Mouse (Mus musculus): ENCODE results near the gene Capn9. TPM values are rescaled to one million over a fixed set of nuclear protein-coding genes. Genes with fewer than 3 reads are reported as not detected.

Capn9 gene
- 0.26 and 0.36 TPM in 2 replicates for polyA plus RNA-seq (2014; fragmentation: Nextera tagmentation; extraction: Ambion mirVana)

GRCm38 (mm10) chr8:124575811-124576210 is at the start of gene Capn9:
Gene Capn9 (plus strand): TSS chr8:124576111.
- ATAC-seq (ENCODE audit: low read depth): no peak
- Histone ChIP-seq H3K4me3 (ENCODE audit: low read depth, low read length) (no peak within 1 kb of the TSS), H3K27ac (ENCODE audit: low read depth, low read length) (no peak within 1 kb of the TSS), H3K4me1 (ENCODE audit: control insufficient read depth, insufficient read depth, low read length) (no peaks in the 10 kb centered on the region), H3K27me3 (ENCODE audit: control insufficient read depth, insufficient read depth, low read length) (no peaks in the 10 kb centered on the region), H3K36me3 (ENCODE audit: control insufficient read depth, insufficient read depth, low read length) (no peaks in the 10 kb centered on the region), H3K9me3 (ENCODE audit: control insufficient read depth, low read length) (no peaks in the 10 kb centered on the region), H3K4me2 (ENCODE audit: low read depth, low read length) (no peak within 1 kb of the TSS), H3K9ac (replicated peaks; ENCODE audit: low read depth, low read length) (no peak within 1 kb of the TSS)
- 95% methylated on average over 8 of the region's 8 CpGs for WGBS

DNA sequence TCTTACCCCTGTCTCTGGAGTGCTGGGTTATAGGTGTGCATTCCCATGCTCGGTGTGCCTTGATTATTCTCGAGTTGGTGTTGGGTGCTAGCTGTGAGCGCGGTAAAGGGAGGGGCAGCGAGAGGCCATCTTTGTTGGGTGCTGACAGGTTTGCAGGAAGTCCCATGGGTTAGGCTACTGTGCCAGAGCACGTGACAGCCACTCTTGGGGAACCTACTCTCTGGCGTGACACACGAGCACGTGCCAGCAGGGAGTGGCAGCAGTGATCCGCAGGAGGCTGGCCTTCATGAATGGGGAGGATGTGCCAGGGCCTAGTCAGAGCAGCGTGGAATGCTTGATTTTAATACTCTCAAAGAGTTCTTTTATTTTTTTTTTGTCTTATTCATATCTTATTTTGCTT is 49.6 kb upstream of the Capn9 start:
- H3K9ac ChIP-seq (replicated peaks; ENCODE audit: low read depth, low read length): no peak overlapping the region
- no peaks in the 10 kb centered on the region for H3K27me3 ChIP-seq (ENCODE audit: control insufficient read depth, insufficient read depth, low read length)
- no peak overlapping the region for H3K4me2 ChIP-seq (ENCODE audit: low read depth, low read length)
- H3K27ac ChIP-seq (ENCODE audit: low read depth, low read length): no peak overlapping the region
- no peak for ATAC-seq (ENCODE audit: low read depth)
- 93% methylated on average over 11 of the region's 11 CpGs for WGBS
- peaks cover 24% of the 10 kb centered on the region for H3K36me3 ChIP-seq (ENCODE audit: control insufficient read depth, insufficient read depth, low read length)
- H3K4me1 ChIP-seq (ENCODE audit: control insufficient read depth, insufficient read depth, low read length): peaks cover 12% of the 10 kb centered on the region
- H3K9me3 ChIP-seq (ENCODE audit: control insufficient read depth, low read length): no peaks in the 10 kb centered on the region
- no peak overlapping the region for H3K4me3 ChIP-seq (ENCODE audit: low read depth, low read length)

GRCm38 (mm10) chr8:124530076-124530475 is 45.8 kb upstream of the Capn9 start:
- no peak overlapping the region for H3K4me3 ChIP-seq (ENCODE audit: low read depth, low read length)
- peaks cover 52% of the 10 kb centered on the region for H3K36me3 ChIP-seq (ENCODE audit: control insufficient read depth, insufficient read depth, low read length)
- H3K9ac ChIP-seq (replicated peaks; ENCODE audit: low read depth, low read length): no peak overlapping the region
- 91% methylated on average over 14 of the region's 14 CpGs for WGBS
- no peaks in the 10 kb centered on the region for H3K27me3 ChIP-seq (ENCODE audit: control insufficient read depth, insufficient read depth, low read length)
- no peaks in the 10 kb centered on the region for H3K9me3 ChIP-seq (ENCODE audit: control insufficient read depth, low read length)
- H3K4me1 ChIP-seq (ENCODE audit: control insufficient read depth, insufficient read depth, low read length): no peaks in the 10 kb centered on the region
- ATAC-seq (ENCODE audit: low read depth): no peak
- no peak overlapping the region for H3K27ac ChIP-seq (ENCODE audit: low read depth, low read length)
- no peak overlapping the region for H3K4me2 ChIP-seq (ENCODE audit: low read depth, low read length)

GRCm38 (mm10) chr8:124530556-124530955 is 45.4 kb upstream of the Capn9 start:
- no peaks in the 10 kb centered on the region for H3K27me3 ChIP-seq (ENCODE audit: control insufficient read depth, insufficient read depth, low read length)
- H3K9me3 ChIP-seq (ENCODE audit: control insufficient read depth, low read length): no peaks in the 10 kb centered on the region
- H3K36me3 ChIP-seq (ENCODE audit: control insufficient read depth, insufficient read depth, low read length): peaks cover 55% of the 10 kb centered on the region
- no peak overlapping the region for H3K27ac ChIP-seq (ENCODE audit: low read depth, low read length)
- H3K4me3 ChIP-seq (ENCODE audit: low read depth, low read length): no peak overlapping the region
- 92% methylated on average over 7 of the region's 7 CpGs for WGBS
- ATAC-seq (ENCODE audit: low read depth): no peak
- no peaks in the 10 kb centered on the region for H3K4me1 ChIP-seq (ENCODE audit: control insufficient read depth, insufficient read depth, low read length)
- no peak overlapping the region for H3K9ac ChIP-seq (replicated peaks; ENCODE audit: low read depth, low read length)
- no peak overlapping the region for H3K4me2 ChIP-seq (ENCODE audit: low read depth, low read length)

- Histone ChIP-seq H3K36me3 (ENCODE audit: control insufficient read depth, insufficient read depth, low read length) (peaks cover 55% of the 10 kb centered on the region), H3K9me3 (ENCODE audit: control insufficient read depth, low read length) (no peaks in the 10 kb centered on the region), H3K4me1 (ENCODE audit: control insufficient read depth, insufficient read depth, low read length) (no peaks in the 10 kb centered on the region), H3K27ac (ENCODE audit: low read depth, low read length) (no peak overlapping the region), H3K27me3 (ENCODE audit: control insufficient read depth, insufficient read depth, low read length) (no peaks in the 10 kb centered on the region), H3K9ac (replicated peaks; ENCODE audit: low read depth, low read length) (no peak overlapping the region), H3K4me2 (ENCODE audit: low read depth, low read length) (no peak overlapping the region), H3K4me3 (ENCODE audit: low read depth, low read length) (no peak overlapping the region)
- ATAC-seq (ENCODE audit: low read depth): no peak
- WGBS: 93% methylated on average over 4 of the region's 4 CpGs
Measured at GRCm38 (mm10) chr8:124530996-124531395, 44.9 kb upstream of the Capn9 start.

DNA sequence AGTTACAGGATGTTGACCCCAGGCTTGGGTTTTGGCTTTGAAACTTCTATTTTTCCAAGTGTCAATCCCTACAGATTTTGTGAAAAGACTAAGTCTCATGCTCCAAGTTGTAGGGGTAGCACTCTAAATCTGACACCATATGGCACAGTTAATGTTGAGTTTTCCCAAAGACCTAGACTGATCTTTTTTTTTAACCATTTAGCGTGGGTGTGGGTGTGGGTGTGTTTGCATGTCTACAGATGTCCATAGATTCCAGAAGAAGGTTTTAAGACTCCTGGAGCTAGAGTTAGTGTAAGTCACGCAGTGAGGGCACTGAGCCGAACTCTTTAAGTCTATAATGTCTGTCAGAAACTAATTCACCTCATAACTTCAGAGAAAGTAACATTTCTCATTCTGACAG is 43.3 kb upstream of the Capn9 start:
- peaks cover 49% of the 10 kb centered on the region for H3K36me3 ChIP-seq (ENCODE audit: control insufficient read depth, insufficient read depth, low read length)
- WGBS: 96% methylated on average over 3 of the region's 3 CpGs
- no peak overlapping the region for H3K4me2 ChIP-seq (ENCODE audit: low read depth, low read length)
- H3K4me3 ChIP-seq (ENCODE audit: low read depth, low read length): no peak overlapping the region
- H3K27me3 ChIP-seq (ENCODE audit: control insufficient read depth, insufficient read depth, low read length): no peaks in the 10 kb centered on the region
- no peak for ATAC-seq (ENCODE audit: low read depth)
- H3K9ac ChIP-seq (replicated peaks; ENCODE audit: low read depth, low read length): no peak overlapping the region
- no peak overlapping the region for H3K27ac ChIP-seq (ENCODE audit: low read depth, low read length)
- no peaks in the 10 kb centered on the region for H3K4me1 ChIP-seq (ENCODE audit: control insufficient read depth, insufficient read depth, low read length)
- no peaks in the 10 kb centered on the region for H3K9me3 ChIP-seq (ENCODE audit: control insufficient read depth, low read length)

- peaks cover 70% of the 10 kb centered on the region for H3K36me3 ChIP-seq (ENCODE audit: control insufficient read depth, insufficient read depth, low read length)
- H3K9me3 ChIP-seq (ENCODE audit: control insufficient read depth, low read length): no peaks in the 10 kb centered on the region
- H3K27me3 ChIP-seq (ENCODE audit: control insufficient read depth, insufficient read depth, low read length): no peaks in the 10 kb centered on the region
- H3K4me2 ChIP-seq (ENCODE audit: low read depth, low read length): no peak overlapping the region
- H3K4me1 ChIP-seq (ENCODE audit: control insufficient read depth, insufficient read depth, low read length): no peaks in the 10 kb centered on the region
- no peak overlapping the region for H3K4me3 ChIP-seq (ENCODE audit: low read depth, low read length)
- H3K9ac ChIP-seq (replicated peaks; ENCODE audit: low read depth, low read length): no peak overlapping the region
- WGBS: 97% methylated on average over 5 of the region's 5 CpGs
- no peak for ATAC-seq (ENCODE audit: low read depth)
- no peak overlapping the region for H3K27ac ChIP-seq (ENCODE audit: low read depth, low read length)
Measured at GRCm38 (mm10) chr8:124535451-124535850, 40.5 kb upstream of the Capn9 start.

DNA sequence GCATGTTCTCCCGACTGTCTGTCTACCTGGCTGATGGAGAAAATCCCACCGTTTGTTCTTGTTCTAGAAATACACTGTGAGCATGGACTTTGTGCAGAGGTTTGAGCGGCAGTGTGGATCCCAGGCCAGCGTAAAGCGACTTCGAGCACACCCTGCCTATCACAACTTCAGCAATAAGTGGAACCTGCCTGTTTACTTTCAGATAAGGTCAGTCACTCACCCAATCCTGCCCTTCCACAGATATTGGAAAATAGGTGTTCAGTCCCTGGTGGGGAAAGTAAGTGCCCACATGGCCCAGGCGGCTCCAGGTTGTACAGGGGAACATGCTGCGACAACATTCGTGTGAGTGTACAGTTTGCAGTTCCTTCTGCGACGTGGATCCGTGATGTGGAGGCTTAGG is 35.0 kb upstream of the Capn9 start:
- H3K36me3 ChIP-seq (ENCODE audit: control insufficient read depth, insufficient read depth, low read length): peaks cover 83% of the 10 kb centered on the region
- no peaks in the 10 kb centered on the region for H3K27me3 ChIP-seq (ENCODE audit: control insufficient read depth, insufficient read depth, low read length)
- no peaks in the 10 kb centered on the region for H3K4me1 ChIP-seq (ENCODE audit: control insufficient read depth, insufficient read depth, low read length)
- no peak overlapping the region for H3K4me2 ChIP-seq (ENCODE audit: low read depth, low read length)
- H3K9me3 ChIP-seq (ENCODE audit: control insufficient read depth, low read length): no peaks in the 10 kb centered on the region
- H3K27ac ChIP-seq (ENCODE audit: low read depth, low read length): no peak overlapping the region
- H3K4me3 ChIP-seq (ENCODE audit: low read depth, low read length): no peak overlapping the region
- no peak for ATAC-seq (ENCODE audit: low read depth)
- no peak overlapping the region for H3K9ac ChIP-seq (replicated peaks; ENCODE audit: low read depth, low read length)
- 96% methylated on average over 12 of the region's 12 CpGs for WGBS

DNA sequence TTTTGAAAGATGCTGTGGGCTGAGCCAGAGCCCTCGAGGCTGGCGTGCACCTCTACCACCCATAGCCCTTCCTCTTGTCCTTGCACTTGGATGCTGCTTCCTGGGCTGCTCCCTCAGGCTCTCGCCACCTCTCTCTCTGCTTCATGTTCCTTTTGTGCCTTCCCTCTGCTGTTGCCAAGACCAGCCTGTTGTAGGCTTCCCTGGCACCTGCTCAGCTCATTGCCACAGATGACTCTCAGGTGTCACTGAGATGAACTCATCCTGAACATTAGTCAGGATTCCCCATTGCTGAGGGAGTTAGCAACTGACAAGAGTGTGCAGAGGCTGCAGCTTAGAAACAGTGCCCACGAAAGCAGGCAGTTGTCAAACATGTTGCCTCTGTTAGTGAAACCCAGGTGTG is 33.9 kb upstream of the Capn9 start:
- no peak for ATAC-seq (ENCODE audit: low read depth)
- H3K9ac ChIP-seq (replicated peaks; ENCODE audit: low read depth, low read length): no peak overlapping the region
- no peaks in the 10 kb centered on the region for H3K9me3 ChIP-seq (ENCODE audit: control insufficient read depth, low read length)
- H3K27me3 ChIP-seq (ENCODE audit: control insufficient read depth, insufficient read depth, low read length): no peaks in the 10 kb centered on the region
- H3K36me3 ChIP-seq (ENCODE audit: control insufficient read depth, insufficient read depth, low read length): peaks cover 92% of the 10 kb centered on the region
- WGBS: 94% methylated on average over 4 of the region's 4 CpGs
- no peak overlapping the region for H3K4me3 ChIP-seq (ENCODE audit: low read depth, low read length)
- no peaks in the 10 kb centered on the region for H3K4me1 ChIP-seq (ENCODE audit: control insufficient read depth, insufficient read depth, low read length)
- H3K4me2 ChIP-seq (ENCODE audit: low read depth, low read length): no peak overlapping the region
- H3K27ac ChIP-seq (ENCODE audit: low read depth, low read length): no peak overlapping the region

DNA sequence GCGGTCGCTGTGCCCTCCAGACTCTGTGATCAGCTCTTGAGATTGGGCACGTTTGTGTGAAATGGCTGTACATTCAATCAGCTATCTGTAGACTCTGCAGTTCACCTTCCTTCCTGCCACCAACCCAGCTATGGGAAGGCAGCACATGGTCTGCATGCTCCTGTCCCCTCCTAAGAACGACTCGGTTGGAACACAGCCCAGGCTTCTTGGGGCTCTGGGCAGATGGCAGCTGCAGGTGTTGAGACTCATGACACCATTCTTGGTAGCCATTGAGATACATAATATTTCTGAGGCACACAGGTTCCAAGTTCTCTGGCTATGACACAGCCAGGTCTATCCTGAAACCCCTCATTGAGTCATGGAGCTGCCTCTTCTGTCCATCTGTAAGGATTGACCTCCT is 32.6 kb upstream of the Capn9 start:
- H3K4me2 ChIP-seq (ENCODE audit: low read depth, low read length): no peak overlapping the region
- no peak for ATAC-seq (ENCODE audit: low read depth)
- no peak overlapping the region for H3K4me3 ChIP-seq (ENCODE audit: low read depth, low read length)
- H3K9ac ChIP-seq (replicated peaks; ENCODE audit: low read depth, low read length): no peak overlapping the region
- H3K36me3 ChIP-seq (ENCODE audit: control insufficient read depth, insufficient read depth, low read length): peaks cover 84% of the 10 kb centered on the region
- no peaks in the 10 kb centered on the region for H3K4me1 ChIP-seq (ENCODE audit: control insufficient read depth, insufficient read depth, low read length)
- H3K27ac ChIP-seq (ENCODE audit: low read depth, low read length): no peak overlapping the region
- H3K9me3 ChIP-seq (ENCODE audit: control insufficient read depth, low read length): no peaks in the 10 kb centered on the region
- 95% methylated on average over 5 of the region's 5 CpGs for WGBS
- H3K27me3 ChIP-seq (ENCODE audit: control insufficient read depth, insufficient read depth, low read length): no peaks in the 10 kb centered on the region
